Mouse (Mus musculus) olfactory bulb, adult 2 months (tissue): ENCODE results near the gene Sit1.

Experiments
- CTCF ChIP-seq: fragments of 200-500 bp; IDR thresholded peaks from 2 replicates; pipeline ENCODE4 v1.5.1; 2012; ENCODE audit warnings: low read depth, mild to moderate bottlenecking, low read length, moderate library complexity; ENCODE audit not compliant: insufficient read depth
- POLR2A ChIP-seq: fragments of 200-500 bp; IDR thresholded peaks from 2 replicates; pipeline ENCODE4 v1.6.1; 2012; ENCODE audit warnings: mild to moderate bottlenecking, low read depth, low read length, moderate library complexity; ENCODE audit not compliant: insufficient read depth

DNA sequence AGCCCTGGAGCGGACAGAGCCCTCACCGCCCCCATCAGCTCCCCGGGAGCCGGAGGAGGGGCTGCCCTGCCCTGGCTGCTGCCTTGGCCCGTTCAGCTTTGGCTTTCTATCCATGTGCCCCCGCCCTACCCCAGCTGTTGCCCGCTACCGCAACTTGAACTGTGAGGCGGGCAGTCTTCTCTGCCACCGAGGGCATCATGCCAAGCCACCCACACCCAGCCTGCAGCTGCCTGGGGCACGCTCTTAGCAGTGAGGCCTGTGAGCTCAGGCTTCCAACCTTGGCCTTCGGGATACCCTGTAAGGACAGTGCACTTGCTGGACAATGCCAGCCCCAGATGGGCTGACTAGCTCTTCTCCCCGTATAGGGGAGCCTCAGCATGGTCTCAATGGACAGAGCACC lies 36.3 kb downstream of the Sit1 start:
- TF ChIP-seq POLR2A (no peak), CTCF (no peak)
